Mouse (Mus musculus) limb, embryonic 13.5 days (tissue): Measurements from ENCODE around the gene Rec114. TPM values are rescaled to one million over a fixed set of nuclear protein-coding genes. Genes with fewer than 3 reads are reported as not detected.

Source experiments
- ATAC-seq: fragments of 200-750 bp; cut with Nextera tagmentation; 2 replicates; pipeline ENCODE4 v1.8.0; 2017; ENCODE audit warnings: low read depth, moderate number of reproducible peaks, moderate TSS enrichment; ENCODE audit not compliant: low FRiP score
- H3K27ac ChIP-seq: fragments of 300-500 bp; sonication (generic); 2 replicates; pipeline ENCODE4 v1.5.1; 2015; ENCODE audit warnings: inconsistent platforms, mild to moderate bottlenecking, moderate library complexity
- H3K27me3 ChIP-seq: fragments of 300-500 bp; sonication (generic); 2 replicates; pipeline ENCODE4 v1.6.1; 2015; ENCODE audit warnings: mild to moderate bottlenecking, inconsistent platforms
- H3K36me3 ChIP-seq: fragments of 300-500 bp; sonication (generic); 2 replicates; pipeline ENCODE4 v1.6.1; 2015; ENCODE audit warnings: inconsistent platforms, mild to moderate bottlenecking, moderate library complexity
- H3K4me1 ChIP-seq: fragments of 300-500 bp; sonication (generic); 2 replicates; pipeline ENCODE4 v1.6.1; 2015; ENCODE audit warnings: inconsistent platforms
- H3K4me2 ChIP-seq: fragments of 300-500 bp; sonication (generic); replicated peaks from 2 replicates; pipeline ENCODE4 v1.6.1; 2015; ENCODE audit warnings: inconsistent platforms, mild to moderate bottlenecking, moderate library complexity
- H3K4me3 ChIP-seq: fragments of 300-500 bp; sonication (generic); 2 replicates; pipeline ENCODE4 v1.5.1; 2015; ENCODE audit warnings: moderate library complexity, mild to moderate bottlenecking, inconsistent platforms
- H3K9ac ChIP-seq: fragments of 300-500 bp; sonication (generic); 2 replicates; pipeline ENCODE4 v1.6.1; 2015; ENCODE audit warnings: mild to moderate bottlenecking, inconsistent platforms
- H3K9me3 ChIP-seq: fragments of 300-500 bp; sonication (generic); 2 replicates; pipeline ENCODE4 v1.6.1; 2016; ENCODE audit warnings: inconsistent platforms
- WGBS: fragments of 180-500 bp; shearing (Covaris S2); methylation state at CpG from one replicate; pipeline ENCODE4 v1.1.7; 2015; 5-methylcytosine and 5-hydroxymethylcytosine counted together
- polyA plus RNA-seq: library from polyadenylated mRNA; unstranded; fragments of >200 nt; fragmentation: Nextera tagmentation; extraction: Ambion mirVana; gene quantifications from 2 replicates; pipeline ENCODE4 v1.2.1, GENCODE M21; 2015

Gene Rec114
- polyA plus RNA-seq, 1 experiment from 2014 or later = 2.1 TPM

DNA sequence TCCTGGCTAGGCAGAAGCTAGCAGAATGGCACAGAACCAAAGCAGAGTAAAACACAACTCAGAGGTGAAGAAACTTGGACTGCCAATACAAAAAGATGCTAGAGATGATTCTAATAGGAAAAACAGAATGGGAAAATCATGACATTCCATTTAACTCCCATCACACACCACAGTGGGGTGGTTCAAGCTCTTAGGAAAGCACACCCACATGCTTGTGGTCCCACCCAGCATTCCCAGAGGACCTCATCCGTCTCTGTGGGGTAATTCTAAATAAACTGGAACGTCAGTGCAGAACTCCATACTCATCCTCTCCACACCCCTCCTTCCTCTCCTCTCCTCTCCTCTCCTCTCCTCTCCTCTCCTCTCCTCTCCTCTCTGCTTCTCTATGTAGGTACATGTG, 62.4 kb downstream of the Rec114 start:
- Histone ChIP-seq H3K27ac (no peak overlapping the region), H3K9me3 (no peaks in the 10 kb centered on the region), H3K4me1 (no peaks in the 10 kb centered on the region), H3K4me3 (no peak overlapping the region), H3K36me3 (no peaks in the 10 kb centered on the region), H3K9ac (no peak overlapping the region), H3K4me2 (no peak overlapping the region), H3K27me3 (no peaks in the 10 kb centered on the region)
- no peak for ATAC-seq
- WGBS = 60% methylated on average over 2 of the region's 2 CpGs

DNA sequence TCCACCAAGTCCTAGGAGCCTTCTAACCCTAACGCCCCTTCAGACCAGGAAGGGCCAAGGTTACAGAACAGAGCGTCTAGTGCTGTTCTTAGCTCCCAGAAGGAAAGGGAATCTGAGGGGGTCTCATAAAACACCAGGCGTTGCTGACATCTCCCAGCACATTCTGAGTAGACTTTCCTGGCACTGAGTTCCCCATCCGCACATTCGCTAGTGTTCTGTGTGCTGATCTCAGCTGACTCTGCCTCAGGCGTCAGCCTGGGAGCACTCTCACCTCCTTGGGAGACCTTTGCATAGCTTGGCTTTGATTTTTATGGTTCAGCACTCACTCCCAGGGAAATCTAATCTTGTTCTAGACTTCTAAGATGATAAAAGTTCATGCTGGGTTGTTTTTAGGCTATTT, 68.4 kb downstream of the Rec114 start:
- 13% methylated on average over 6 of the region's 6 CpGs for WGBS
- no peak overlapping the region for H3K4me2 ChIP-seq
- no peaks in the 10 kb centered on the region for H3K9me3 ChIP-seq
- H3K27me3 ChIP-seq = no peaks in the 10 kb centered on the region
- H3K9ac ChIP-seq = no peak overlapping the region
- no peaks in the 10 kb centered on the region for H3K36me3 ChIP-seq
- H3K4me1 ChIP-seq = peaks cover 27% of the 10 kb centered on the region
- H3K4me3 ChIP-seq = no peak overlapping the region
- ATAC-seq = no peak
- no peak overlapping the region for H3K27ac ChIP-seq

- Histone ChIP-seq H3K9me3 (no peaks in the 10 kb centered on the region), H3K36me3 (no peaks in the 10 kb centered on the region), H3K27ac (no peak overlapping the region), H3K4me1 (peaks cover 27% of the 10 kb centered on the region), H3K4me2 (no peak overlapping the region), H3K9ac (no peak overlapping the region), H3K4me3 (no peak overlapping the region), H3K27me3 (no peaks in the 10 kb centered on the region)
- 70% methylated on average over 11 of the region's 11 CpGs for WGBS
- ATAC-seq = no peak
Measured at GRCm38 (mm10) chr9:58674736-58675135, 69.0 kb downstream of the Rec114 start.

GRCm38 (mm10) chr9:58672474-58672873, 71.3 kb downstream of the Rec114 start:
- no peak for ATAC-seq
- WGBS = 29% methylated on average over 4 of the region's 4 CpGs
- Histone ChIP-seq H3K27me3 (no peaks in the 10 kb centered on the region), H3K9ac (no peak overlapping the region), H3K27ac (no peak overlapping the region), H3K9me3 (no peaks in the 10 kb centered on the region), H3K4me1 (peaks cover 33% of the 10 kb centered on the region), H3K36me3 (no peaks in the 10 kb centered on the region), H3K4me3 (no peak overlapping the region), H3K4me2 (no peak overlapping the region; the same call in 1 of the 2 replicates)

DNA sequence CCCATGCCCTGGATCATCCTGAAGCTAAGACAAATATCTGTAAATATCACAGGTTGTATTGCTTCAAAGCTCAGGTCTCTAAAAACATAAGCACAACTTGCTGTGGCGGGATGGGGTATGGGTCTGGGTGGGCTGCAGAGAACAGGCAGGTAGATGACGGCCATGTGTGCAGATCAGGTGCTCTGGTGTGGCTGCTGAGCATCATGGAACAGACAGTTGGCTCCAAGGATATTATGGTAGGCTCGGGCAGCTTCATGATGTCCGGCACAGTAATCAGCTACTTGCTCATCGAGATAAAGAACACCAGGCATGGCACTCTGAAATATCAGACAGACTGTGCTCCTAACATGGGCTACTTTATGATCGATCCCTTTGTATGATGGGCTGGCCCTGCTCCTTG, 73.9 kb downstream of the Rec114 start:
- Histone ChIP-seq H3K4me2 (no peak overlapping the region), H3K9ac (no peak overlapping the region), H3K9me3 (no peaks in the 10 kb centered on the region), H3K4me1 (peaks cover 32% of the 10 kb centered on the region), H3K36me3 (peaks cover 4% of the 10 kb centered on the region), H3K27ac (no peak overlapping the region), H3K27me3 (no peaks in the 10 kb centered on the region), H3K4me3 (no peak overlapping the region)
- 91% methylated on average over 6 of the region's 6 CpGs for WGBS
- ATAC-seq = no peak

GRCm38 (mm10) chr9:58669071-58669470, 74.7 kb downstream of the Rec114 start:
- H3K9ac ChIP-seq = no peak overlapping the region
- H3K4me3 ChIP-seq = no peak overlapping the region
- ATAC-seq = no peak
- peaks cover 10% of the 10 kb centered on the region for H3K36me3 ChIP-seq
- WGBS = 51% methylated on average over 3 of the region's 3 CpGs
- H3K9me3 ChIP-seq = no peaks in the 10 kb centered on the region
- no peak overlapping the region for H3K27ac ChIP-seq
- H3K27me3 ChIP-seq = no peaks in the 10 kb centered on the region
- H3K4me2 ChIP-seq = no peak overlapping the region
- peaks cover 26% of the 10 kb centered on the region for H3K4me1 ChIP-seq

DNA sequence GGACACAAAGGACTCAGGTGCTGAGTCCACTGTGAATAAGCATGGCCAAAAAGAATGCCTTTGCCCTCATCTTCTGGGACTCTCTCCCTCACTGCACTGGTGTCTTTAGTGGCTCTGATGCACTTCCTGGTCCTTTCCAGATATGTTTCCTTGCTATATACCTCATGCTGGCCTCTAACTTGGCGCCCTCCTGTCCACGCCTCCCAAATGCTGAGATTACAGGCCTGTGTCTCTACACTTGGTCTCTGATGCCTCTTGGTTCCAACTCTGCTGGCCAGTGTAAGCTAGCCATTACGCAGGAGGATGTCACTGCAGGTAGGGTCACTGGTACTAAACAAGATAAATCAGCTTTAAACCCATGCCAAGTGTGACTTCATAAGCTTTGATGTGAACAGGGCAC, 75.6 kb downstream of the Rec114 start:
- Histone ChIP-seq H3K4me2 (no peak overlapping the region), H3K27me3 (no peaks in the 10 kb centered on the region), H3K4me3 (no peak overlapping the region), H3K4me1 (peaks cover 24% of the 10 kb centered on the region), H3K36me3 (peaks cover 11% of the 10 kb centered on the region), H3K9ac (no peak overlapping the region), H3K27ac (no peak overlapping the region), H3K9me3 (no peaks in the 10 kb centered on the region)
- no peak for ATAC-seq
- WGBS = 96% methylated on average over 3 of the region's 3 CpGs

- Histone ChIP-seq H3K9me3 (no peaks in the 10 kb centered on the region), H3K4me2 (no peak overlapping the region), H3K36me3 (peaks cover 18% of the 10 kb centered on the region), H3K27ac (no peak overlapping the region), H3K27me3 (no peaks in the 10 kb centered on the region), H3K4me3 (no peak overlapping the region), H3K9ac (no peak overlapping the region), H3K4me1 (peaks cover 18% of the 10 kb centered on the region; the same call in 1 of the 2 replicates)
- WGBS = 56% methylated on average over 9 of the region's 9 CpGs
- no peak for ATAC-seq
Measured at GRCm38 (mm10) chr9:58667244-58667643, 76.5 kb downstream of the Rec114 start.

GRCm38 (mm10) chr9:58666191-58666590, 77.6 kb downstream of the Rec114 start:
- H3K36me3 ChIP-seq = peaks cover 24% of the 10 kb centered on the region
- peaks cover 16% of the 10 kb centered on the region; the same call in 1 of the 2 replicates for H3K4me1 ChIP-seq
- H3K4me3 ChIP-seq = no peak overlapping the region
- WGBS = 49% methylated on average over 9 of the region's 9 CpGs
- H3K9me3 ChIP-seq = no peaks in the 10 kb centered on the region
- H3K9ac ChIP-seq = no peak overlapping the region
- no peak overlapping the region for H3K4me2 ChIP-seq
- no peak for ATAC-seq
- no peak overlapping the region for H3K27ac ChIP-seq
- no peaks in the 10 kb centered on the region for H3K27me3 ChIP-seq

DNA sequence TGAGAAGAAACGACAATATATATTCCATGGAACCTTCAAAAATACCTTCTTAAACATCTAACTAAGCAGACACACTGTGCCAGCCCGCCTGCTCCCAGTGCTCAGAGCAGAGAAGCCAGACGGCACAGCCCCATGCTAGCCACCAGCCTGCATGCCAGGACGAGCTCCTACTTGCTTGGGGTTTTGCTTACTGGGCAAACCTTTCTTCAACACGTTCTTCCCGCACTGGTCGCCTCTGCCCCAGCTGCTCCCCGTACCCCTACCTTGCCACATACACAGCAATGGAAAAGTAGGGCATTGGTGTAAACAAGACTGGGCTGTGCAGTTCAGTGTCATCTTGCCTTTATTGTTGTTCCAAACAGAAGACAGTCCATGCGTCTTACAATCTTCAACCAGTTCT, 78.3 kb downstream of the Rec114 start:
- Histone ChIP-seq H3K27me3 (no peaks in the 10 kb centered on the region), H3K27ac (no peak overlapping the region), H3K4me1 (peaks cover 16% of the 10 kb centered on the region; the same call in 1 of the 2 replicates), H3K36me3 (peaks cover 27% of the 10 kb centered on the region), H3K4me3 (no peak overlapping the region), H3K9me3 (no peaks in the 10 kb centered on the region), H3K4me2 (no peak overlapping the region), H3K9ac (no peak overlapping the region)
- no peak for ATAC-seq
- WGBS = 81% methylated on average over 9 of the region's 9 CpGs

- WGBS = 86% methylated on average over 3 of the region's 3 CpGs
- Histone ChIP-seq H3K27me3 (no peaks in the 10 kb centered on the region), H3K4me2 (no peak overlapping the region), H3K27ac (no peak overlapping the region), H3K9me3 (no peaks in the 10 kb centered on the region), H3K4me1 (peaks cover 9% of the 10 kb centered on the region; the same call in 1 of the 2 replicates), H3K9ac (no peak overlapping the region), H3K4me3 (no peak overlapping the region), H3K36me3 (peaks cover 36% of the 10 kb centered on the region)
- ATAC-seq = no peak
Measured at GRCm38 (mm10) chr9:58662791-58663190, 81.0 kb downstream of the Rec114 start.

DNA sequence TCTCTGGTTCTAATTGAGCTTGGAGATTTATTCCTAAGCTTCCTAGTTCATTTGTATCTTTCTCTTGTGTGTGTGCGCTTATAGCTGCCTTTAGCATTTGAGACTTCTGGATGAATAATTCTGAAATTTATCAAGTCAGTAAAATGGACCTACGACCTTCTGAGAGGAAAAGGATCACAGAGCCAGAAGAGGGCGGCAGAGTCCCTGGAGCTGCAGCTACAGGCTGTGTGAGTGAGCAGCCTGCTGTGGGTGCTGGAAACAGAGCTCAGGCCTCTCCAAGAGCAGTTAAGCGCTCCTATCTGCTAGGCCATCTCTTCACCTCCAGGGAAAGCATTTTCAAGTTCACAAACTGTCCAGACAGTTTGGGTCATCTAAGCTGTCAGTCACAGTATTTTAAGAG, 81.8 kb downstream of the Rec114 start:
- H3K27me3 ChIP-seq = no peaks in the 10 kb centered on the region
- H3K9ac ChIP-seq = no peak overlapping the region
- H3K4me3 ChIP-seq = no peak overlapping the region
- no peak overlapping the region for H3K4me2 ChIP-seq
- 92% methylated on average over 4 of the region's 4 CpGs for WGBS
- H3K9me3 ChIP-seq = no peaks in the 10 kb centered on the region
- peaks cover 9% of the 10 kb centered on the region; the same call in 1 of the 2 replicates for H3K4me1 ChIP-seq
- H3K27ac ChIP-seq = no peak overlapping the region
- ATAC-seq = no peak
- H3K36me3 ChIP-seq = peaks cover 41% of the 10 kb centered on the region

GRCm38 (mm10) chr9:58660673-58661072, 83.1 kb downstream of the Rec114 start:
- Histone ChIP-seq H3K4me1 (0 out of 2 replicates have a peak, but pooled peaks cover 3% of the 10 kb centered on the region), H3K27me3 (no peaks in the 10 kb centered on the region), H3K4me3 (no peak overlapping the region), H3K9ac (no peak overlapping the region), H3K27ac (no peak overlapping the region), H3K9me3 (no peaks in the 10 kb centered on the region), H3K36me3 (peaks cover 48% of the 10 kb centered on the region), H3K4me2 (no peak overlapping the region)
- ATAC-seq = no peak
- 86% methylated on average over 3 of the region's 3 CpGs for WGBS
